Mouse (Mus musculus) urinary bladder, adult 18-20 months (tissue): ENCODE measurements around the gene Tex14.
"Not testable (repeated sequence)": the region's sequence is repeated elsewhere in the genome, so short reads cannot be mapped to it uniquely, and the experiment has no call there.

ENCODE experiments used
- DNase-seq, 2 experiments: peaks; one replicate each; pipeline ENCODE4 v3.0.0; 2022; ENCODE audit warnings: low spot score in 2 of 2, mixed read lengths in 2 of 2

Gene Tex14

DNA sequence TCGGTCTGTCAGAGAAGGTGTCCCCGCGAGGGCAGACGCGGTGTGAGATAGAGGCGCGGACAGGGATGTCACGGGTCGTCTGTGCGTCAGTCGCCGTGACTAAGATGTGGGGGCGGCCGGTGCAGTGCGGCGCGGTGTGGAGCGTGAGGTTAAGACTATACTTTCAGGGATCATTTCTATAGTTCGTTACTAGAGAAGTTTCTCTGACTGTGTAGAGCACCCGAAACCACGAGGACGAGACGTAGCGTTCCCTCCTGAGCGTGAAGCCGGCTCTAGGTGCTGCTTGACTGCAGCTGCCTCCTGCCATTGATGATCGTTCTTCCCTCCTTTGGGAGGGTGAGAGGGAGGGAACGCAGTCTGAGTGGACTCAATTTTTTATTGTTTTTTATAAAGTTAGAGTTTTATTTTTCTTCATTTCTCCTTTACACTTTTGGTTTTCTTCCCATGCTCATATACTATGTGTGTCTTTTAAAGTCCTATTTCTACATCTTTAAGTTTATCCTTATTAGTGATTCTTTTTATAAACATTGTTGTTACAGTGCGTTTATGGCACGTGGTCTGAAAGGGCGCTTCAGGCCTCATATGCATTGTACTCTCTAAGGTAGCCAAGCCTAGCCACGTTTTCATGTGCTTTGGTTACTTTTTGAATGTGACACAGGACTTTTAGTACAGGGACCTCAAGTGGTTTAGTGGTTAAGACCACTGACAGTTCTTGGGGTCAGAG is 43.8 kb downstream of the Tex14 start:
- DNase-seq: not testable (repeated sequence)

DNA sequence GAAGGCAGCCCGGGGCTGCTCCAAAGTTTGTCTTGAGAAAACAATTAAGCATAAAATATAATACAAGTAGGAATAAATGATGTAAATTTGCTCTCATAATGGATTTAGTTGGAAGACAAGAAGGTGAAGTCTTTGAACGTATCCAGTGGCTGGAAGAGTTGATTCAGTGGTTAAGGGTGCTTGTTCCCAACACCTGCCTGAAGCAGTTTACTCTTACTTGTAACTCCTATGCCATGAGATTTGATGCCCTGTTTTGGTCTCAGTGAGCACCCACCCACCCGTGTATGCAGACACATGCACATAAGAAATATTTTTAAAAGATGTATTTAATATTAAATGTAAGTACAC is 44.3 kb downstream of the Tex14 start:
- DNase-seq: no peak

GRCm38 (mm10) chr11:87449847-87450246 is 45.0 kb downstream of the Tex14 start:
- not testable (repeated sequence) for DNase-seq

GRCm38 (mm10) chr11:87452779-87453178 is 47.9 kb downstream of the Tex14 start:
- not testable (repeated sequence) for DNase-seq

GRCm38 (mm10) chr11:87453216-87454034 is 48.6 kb downstream of the Tex14 start:
- DNase-seq: no peak

DNA sequence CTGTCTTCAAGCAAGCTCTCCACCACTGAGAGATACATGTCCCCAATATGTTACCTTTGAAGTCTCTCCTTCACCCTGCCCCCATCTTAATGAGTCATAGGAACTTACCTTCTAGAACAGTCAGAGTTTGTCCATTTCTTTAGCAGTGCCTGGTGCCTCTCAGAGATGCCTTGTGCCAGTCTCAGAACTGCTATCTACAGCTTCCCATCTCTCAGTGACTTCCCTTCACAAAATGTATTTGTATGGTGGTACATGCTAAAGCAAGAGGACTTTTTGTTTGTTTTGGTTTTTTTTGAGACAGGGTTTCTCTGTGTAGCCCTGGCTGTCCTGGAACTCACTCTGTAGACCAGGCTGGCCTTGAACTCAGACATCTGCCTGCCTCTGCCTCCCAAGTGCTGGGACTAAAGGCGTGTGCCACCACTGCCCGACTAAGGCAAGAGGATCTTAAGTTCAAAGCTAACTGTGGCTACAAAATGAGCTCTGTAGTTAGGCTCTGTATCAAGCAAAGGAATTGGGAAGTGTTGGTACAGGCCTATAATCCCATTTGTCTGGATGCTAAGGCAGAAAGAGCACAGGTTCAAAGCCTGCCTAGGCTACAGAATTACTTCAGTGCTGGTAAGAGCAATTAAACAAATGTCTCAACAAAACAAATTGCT is 49.3 kb downstream of the Tex14 start:
- DNase-seq: no peak

DNA sequence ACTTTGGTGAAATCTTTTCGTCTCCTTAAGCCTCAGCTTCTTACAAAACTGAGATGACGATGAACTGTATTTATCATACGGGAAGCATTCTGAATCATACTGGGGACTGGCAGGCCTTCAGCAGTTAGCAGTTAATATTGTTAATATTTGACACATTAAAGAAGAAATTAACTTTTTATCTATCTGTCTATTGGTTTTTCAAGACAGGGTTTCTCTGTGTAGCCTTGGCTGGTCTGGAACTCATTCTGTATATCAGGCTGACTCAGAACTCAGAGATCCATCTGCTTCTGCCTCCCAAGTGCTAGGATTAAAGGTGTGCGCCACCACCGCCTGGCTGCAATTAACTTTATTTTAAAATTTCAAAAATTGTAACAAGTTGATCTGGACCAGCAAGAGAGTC is 50.7 kb downstream of the Tex14 start:
- no peak for DNase-seq

GRCm38 (mm10) chr11:87455984-87456383 is 51.1 kb downstream of the Tex14 start:
- DNase-seq: no peak

GRCm38 (mm10) chr11:87460566-87460965 is 55.7 kb downstream of the Tex14 start:
- no peak for DNase-seq

DNA sequence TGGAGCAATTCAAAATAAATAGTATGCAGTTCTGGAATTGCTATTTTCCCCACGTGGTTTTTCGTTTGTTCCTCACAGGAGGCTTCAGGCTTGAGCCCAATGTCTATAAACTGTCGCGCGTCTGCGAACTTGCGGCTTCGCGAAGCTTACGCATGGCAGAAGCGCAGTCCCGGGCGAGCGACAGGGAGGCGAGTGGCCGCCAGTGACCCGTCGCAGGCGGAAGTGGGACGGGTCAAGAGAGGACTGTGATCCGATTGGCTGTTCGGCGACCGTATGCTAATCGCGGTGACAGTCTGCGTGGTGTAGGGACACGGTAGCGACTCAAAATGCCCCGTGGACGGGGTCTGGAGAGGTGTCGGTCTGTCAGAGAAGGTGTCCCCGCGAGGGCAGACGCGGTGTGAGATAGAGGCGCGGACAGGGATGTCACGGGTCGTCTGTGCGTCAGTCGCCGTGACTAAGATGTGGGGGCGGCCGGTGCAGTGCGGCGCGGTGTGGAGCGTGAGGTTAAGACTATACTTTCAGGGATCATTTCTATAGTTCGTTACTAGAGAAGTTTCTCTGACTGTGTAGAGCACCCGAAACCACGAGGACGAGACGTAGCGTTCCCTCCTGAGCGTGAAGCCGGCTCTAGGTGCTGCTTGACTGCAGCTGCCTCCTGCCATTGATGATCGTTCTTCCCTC is 57.1 kb downstream of the Tex14 start:
- DNase-seq: peak; percentile 52 to 77

DNA sequence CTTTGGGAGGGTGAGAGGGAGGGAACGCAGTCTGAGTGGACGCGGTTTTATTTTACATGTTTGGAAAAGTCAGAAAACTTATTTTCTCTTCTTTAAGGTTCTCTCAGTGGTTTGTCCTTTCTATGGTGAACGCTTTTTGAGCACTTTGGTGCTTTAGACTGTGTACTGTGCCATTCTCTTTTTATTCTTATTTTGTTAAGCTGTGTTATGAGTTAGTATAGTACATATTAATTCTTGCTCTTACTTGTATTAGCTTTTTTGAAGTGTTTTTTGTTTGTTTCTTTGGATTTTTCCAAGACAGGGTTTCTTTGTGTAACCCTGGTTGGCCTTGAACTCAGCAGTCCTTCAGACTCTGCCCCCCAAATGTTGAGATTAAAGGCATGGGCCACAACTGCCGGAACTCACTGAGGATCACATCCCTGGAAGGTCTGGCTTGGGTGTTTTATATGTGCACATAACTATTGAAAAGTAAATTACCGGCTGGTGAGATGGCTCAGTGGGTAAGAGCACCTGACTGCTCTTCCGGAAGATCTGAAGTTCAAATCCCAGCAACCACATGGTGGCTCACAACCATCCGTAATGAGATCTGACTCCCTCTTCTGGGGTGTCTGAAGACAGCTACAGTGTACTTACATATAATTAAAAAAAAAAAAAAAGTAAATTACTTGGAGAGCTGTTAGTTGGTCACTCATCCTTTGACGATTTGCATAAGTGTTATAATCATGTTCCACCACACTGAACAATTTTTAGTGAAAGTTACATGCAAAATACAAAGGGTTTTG is 57.8 kb downstream of the Tex14 start:
- DNase-seq: no peak

GRCm38 (mm10) chr11:87463243-87463540 is 58.3 kb downstream of the Tex14 start:
- DNase-seq: no peak

GRCm38 (mm10) chr11:87463792-87464430 is 59.0 kb downstream of the Tex14 start:
- not testable (repeated sequence) for DNase-seq

GRCm38 (mm10) chr11:87465990-87466593 is 61.2 kb downstream of the Tex14 start:
- DNase-seq: no peak

DNA sequence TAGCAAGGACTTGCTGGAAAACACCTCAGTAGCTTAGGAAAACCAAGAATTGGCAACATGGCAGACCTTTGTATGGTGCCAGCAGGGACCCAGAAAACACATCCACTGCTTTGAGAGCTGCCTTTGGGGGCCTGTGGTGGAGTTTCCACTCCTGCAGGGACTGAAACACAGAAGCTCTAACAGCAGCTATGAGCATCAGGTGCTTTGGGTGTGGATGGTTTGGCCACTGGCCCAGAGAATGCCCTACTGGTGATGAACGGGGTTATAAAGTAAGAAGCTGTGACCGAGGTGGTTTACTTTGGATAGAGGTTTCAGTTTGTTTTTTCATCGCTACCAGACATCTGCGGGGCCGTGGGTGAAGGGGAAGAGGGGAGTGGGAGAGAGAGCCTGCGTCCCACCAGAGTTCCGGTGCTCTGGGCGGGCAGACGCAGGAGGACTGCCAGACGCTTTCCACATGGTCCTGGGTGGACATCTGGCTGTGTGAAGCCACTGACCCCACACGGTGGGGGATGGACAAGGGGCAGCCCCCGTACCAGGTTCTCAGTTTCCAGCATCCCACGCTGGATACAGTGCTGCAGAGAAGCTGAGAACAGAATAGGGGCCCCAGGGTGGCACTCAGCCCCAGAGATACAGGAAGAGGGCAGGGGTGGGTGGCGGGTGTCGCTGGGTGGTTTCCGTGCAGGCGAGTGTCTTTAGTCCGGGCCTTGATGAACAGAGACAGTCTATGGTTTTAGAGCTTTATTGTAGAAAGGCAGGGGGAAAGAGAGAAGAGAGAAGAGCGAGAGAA is 62.8 kb downstream of the Tex14 start:
- no peak for DNase-seq

DNA sequence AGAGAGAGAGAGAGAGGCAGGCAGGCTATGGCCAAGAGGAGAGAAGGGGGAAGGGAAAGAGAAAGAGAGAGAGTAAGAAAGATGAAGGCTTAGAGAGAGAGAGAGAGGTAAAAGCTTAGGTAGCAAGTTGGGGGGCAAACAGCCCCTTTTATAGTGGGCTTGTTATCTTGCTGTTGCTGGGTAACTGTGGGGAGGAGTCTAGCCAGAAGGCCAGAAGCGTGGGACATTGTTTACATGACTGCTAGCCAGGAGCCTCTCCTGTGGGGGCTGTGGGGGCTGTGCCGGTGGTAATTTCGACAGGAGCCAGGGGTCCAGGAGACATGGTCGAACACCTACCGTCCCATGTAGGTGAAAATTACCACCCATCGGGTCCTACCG is 63.4 kb downstream of the Tex14 start:
- no peak for DNase-seq

DNA sequence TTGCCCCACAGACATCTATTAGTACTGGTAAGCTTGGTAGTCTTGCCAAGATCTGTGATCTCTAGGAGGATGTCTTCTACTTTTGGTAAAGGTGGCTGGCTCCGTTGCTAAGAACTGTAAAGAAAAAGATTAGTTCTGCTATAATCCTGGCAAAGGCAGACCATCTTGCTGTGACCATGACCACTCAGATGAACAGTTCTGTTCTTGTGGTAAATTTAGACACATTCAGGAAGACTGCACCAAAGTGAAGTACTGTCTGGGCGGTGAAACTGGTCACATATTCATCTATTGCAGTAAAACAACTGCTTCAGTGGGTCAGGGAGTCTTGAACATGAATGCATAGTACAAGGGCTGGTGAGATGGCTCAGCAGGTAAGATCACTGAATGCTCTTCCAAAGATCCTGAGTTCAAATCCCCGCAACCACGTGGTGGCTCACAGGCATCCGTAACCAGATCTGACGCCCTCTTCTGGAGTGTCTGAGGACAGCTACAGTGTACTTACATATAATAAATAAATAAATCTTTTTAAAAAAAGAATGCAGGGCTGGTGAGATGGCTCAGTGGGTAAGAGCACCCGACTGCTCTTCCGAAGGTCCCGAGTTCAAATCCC is 63.9 kb downstream of the Tex14 start:
- DNase-seq: no peak

DNA sequence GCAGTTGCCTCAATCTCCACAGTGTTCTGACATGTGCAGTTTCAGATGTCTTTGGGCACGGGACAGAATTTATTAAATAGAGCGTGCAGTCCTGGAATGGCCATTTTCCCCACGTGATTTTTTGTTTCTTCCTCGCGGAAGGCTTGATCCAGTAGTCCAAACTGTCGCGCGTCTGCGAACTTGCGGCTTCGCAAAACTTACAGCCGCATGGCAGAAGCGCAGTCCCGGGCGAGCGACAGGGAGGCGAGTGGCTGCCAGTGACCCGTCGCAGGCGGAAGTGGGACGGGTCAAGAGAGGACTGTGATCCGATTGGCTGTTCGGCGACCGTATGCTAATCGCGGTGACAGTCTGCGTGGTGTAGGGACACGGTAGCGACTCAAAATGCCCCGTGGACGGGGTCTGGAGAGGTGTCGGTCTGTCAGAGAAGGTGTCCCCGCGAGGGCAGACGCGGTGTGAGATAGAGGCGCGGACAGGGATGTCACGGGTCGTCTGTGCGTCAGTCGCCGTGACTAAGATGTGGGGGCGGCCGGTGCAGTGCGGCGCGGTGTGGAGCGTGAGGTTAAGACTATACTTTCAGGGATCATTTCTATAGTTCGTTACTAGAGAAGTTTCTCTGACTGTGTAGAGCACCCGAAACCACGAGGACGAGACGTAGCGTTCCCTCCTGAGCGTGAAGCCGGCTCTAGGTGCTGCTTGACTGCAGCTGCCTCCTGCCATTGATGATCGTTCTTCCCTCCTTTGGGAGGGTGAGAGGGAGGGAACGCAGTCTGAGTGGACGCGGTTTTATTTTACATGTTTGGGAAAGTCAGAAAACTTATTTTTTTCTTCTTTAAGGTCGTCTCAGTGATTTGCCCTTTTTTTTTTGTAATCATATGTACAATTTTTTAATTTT is 66.2 kb downstream of the Tex14 start:
- DNase-seq: peak; percentile 44 to 62

- DNase-seq: not testable (repeated sequence)
These were observed 66.8 kb downstream of the Tex14 start for GRCm38 (mm10) chr11:87471699-87471997.
